Mouse (Mus musculus): ENCODE measurements around the gene Sipa1l2. TPM values are rescaled to one million over a fixed set of nuclear protein-coding genes. Genes with fewer than 3 reads are reported as not detected.

Sipa1l2 gene
- polyA plus RNA-seq, 1 experiment from 2014 or later = 8.2 TPM

GRCm38 (mm10) chr8:125603312-125603840 is 33.8 kb upstream of the Sipa1l2 start:
- Histone ChIP-seq H3K4me3 (replicated peaks; ENCODE audit: low read depth, low read length) (no peak overlapping the region), H3K9ac (ENCODE audit: low read depth, low read length) (no peak overlapping the region), H3K27me3 (ENCODE audit: insufficient read depth, low read length) (no peaks in the 10 kb centered on the region), H3K9me3 (replicated peaks; ENCODE audit: low read length) (no peaks in the 10 kb centered on the region), H3K4me1 (replicated peaks; ENCODE audit: insufficient read depth, low read length) (no peaks in the 10 kb centered on the region), H3K4me2 (ENCODE audit: low read length) (no peak overlapping the region), H3K27ac (no peak overlapping the region), H3K36me3 (ENCODE audit: insufficient read depth, low read length) (no peaks in the 10 kb centered on the region)
- ATAC-seq (replicated peaks; ENCODE audit: low FRiP score, low read depth) (no peak), DNase-seq (ENCODE audit: low spot score) (no peak)
- no peak for TF ChIP-seq CTCF (IDR thresholded peaks at IDR 0.05; ENCODE audit: low read depth)
- 92% methylated on average over 8 of the region's 8 CpGs for WGBS

DNA sequence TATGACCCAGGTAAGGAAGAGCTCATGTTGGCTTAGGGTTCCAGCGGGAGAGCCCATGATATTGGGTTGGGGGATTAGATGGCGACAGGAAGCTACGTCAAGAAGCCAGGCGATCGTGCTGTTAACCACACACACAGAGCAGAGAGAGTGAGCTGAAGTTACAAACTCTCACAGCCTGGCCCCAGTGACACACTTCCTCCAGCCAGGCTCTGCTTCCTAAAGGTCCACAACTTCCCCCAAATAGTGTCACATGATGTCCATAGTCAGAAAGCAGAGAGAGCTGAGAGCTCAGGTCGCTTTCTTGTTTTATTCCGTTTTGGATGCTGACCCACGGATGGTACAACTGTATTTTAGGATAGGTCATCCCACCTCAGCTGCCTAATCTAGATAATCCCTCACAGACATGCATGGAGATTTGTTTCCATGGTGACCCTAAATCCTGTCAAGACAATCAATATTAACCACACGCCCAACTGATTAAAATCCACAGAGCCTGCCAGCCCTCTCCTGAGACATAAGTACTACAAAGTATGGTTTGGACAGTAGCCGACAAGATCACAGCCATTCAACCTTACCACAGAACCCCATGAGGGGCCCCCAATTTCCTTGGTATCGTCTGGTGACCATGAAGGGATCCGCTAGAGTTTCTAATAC is 30.6 kb upstream of the Sipa1l2 start:
- DNase-seq (ENCODE audit: low spot score) (no peak), ATAC-seq (replicated peaks; ENCODE audit: low FRiP score, low read depth) (no peak)
- no peaks in the 10 kb centered on the region for H3K9me3 ChIP-seq (replicated peaks; ENCODE audit: low read length)
- H3K4me3 ChIP-seq (replicated peaks; ENCODE audit: low read depth, low read length) = no peak overlapping the region
- no peaks in the 10 kb centered on the region for H3K27me3 ChIP-seq (ENCODE audit: insufficient read depth, low read length)
- H3K4me1 ChIP-seq (replicated peaks; ENCODE audit: insufficient read depth, low read length) = no peaks in the 10 kb centered on the region
- 83% methylated on average over 12 of the region's 12 CpGs for WGBS
- TF ChIP-seq CTCF (IDR thresholded peaks at IDR 0.05; ENCODE audit: low read depth) = no peak
- no peak overlapping the region for H3K9ac ChIP-seq (ENCODE audit: low read depth, low read length)
- no peak overlapping the region for H3K27ac ChIP-seq
- H3K36me3 ChIP-seq (ENCODE audit: insufficient read depth, low read length) = no peaks in the 10 kb centered on the region
- no peak overlapping the region for H3K4me2 ChIP-seq (ENCODE audit: low read length)

DNA sequence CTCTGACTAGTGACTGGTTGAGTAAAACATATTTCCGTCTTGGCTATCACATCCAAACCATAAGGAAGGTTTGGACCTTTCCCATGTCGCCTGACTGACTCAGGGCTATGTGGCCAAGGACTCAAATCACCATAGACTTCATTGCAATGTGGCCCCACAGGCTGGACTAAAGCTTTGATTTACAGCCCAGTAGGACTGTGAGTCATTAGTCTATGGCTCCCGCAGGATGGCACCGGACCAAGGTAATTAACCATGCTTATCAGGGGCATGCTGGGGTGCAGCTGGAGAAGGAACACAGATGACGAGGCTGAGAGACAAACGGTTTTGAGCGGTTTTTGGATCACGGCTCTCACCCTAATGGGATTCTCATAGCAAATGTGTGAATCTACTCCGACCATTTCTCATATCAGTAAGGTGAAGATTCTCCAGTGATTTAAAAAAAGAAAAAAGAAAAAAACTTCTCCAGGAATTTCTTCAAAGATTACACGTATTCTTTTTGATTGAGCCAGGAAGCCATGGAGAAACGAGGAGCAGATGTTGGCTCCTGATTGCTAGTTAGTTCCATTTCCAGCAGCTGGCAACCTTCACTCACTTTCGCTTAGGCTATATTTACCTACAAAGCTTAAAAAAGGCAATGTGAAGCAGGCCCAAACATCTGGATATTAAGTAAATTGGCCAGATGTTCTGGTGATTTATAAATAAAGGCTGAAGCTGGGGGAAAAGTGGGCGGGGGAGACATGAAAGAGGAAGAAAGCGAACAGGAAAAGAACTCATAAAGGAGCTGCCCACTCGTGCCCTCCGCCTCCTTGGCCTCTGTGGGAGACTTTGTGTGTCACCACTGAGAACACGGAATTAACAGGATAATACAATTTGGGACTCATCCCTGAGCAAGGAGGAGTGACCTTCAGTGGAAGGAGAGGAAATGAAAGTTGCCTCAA is 26.2 kb upstream of the Sipa1l2 start:
- no peak overlapping the region for H3K9ac ChIP-seq (ENCODE audit: low read depth, low read length)
- H3K36me3 ChIP-seq (ENCODE audit: insufficient read depth, low read length) = no peaks in the 10 kb centered on the region
- 30% methylated on average over 17 of the region's 17 CpGs for WGBS
- H3K27me3 ChIP-seq (ENCODE audit: insufficient read depth, low read length) = no peaks in the 10 kb centered on the region
- no peak for ATAC-seq (replicated peaks; ENCODE audit: low FRiP score, low read depth)
- no peak for TF ChIP-seq CTCF (IDR thresholded peaks at IDR 0.05; ENCODE audit: low read depth)
- H3K4me3 ChIP-seq (replicated peaks; ENCODE audit: low read depth, low read length) = no peak overlapping the region
- 0 out of 2 replicates have a peak, but pooled peaks cover 4% of the 10 kb centered on the region for H3K4me1 ChIP-seq (replicated peaks; ENCODE audit: insufficient read depth, low read length)
- H3K27ac ChIP-seq = no peak overlapping the region
- no peak overlapping the region for H3K4me2 ChIP-seq (ENCODE audit: low read length)
- no peaks in the 10 kb centered on the region for H3K9me3 ChIP-seq (replicated peaks; ENCODE audit: low read length)
- peak; percentile 41 for DNase-seq (ENCODE audit: low spot score)

DNA sequence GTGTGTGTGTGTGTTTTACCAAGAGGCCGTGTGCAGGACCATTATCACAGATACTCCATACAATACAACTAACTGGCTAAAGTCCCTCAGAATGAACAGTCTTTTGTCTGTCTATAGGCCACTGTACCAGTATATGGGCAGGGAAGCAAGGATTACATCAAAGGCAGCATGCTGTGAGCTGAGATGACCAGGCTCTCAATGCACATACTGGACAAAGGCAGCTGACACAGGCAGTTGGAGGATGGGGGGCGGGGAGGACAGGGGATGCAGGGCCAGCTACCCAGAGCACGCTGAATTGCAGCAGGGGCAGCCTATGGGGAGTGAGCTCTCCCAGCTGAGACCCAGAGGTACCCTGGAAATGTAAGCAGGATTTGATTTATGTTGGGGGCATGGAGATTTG is 20.8 kb upstream of the Sipa1l2 start:
- ATAC-seq (replicated peaks; ENCODE audit: low FRiP score, low read depth) (no peak), DNase-seq (ENCODE audit: low spot score) (no peak)
- Histone ChIP-seq H3K27ac (no peak overlapping the region), H3K9ac (ENCODE audit: low read depth, low read length) (no peak overlapping the region), H3K9me3 (replicated peaks; ENCODE audit: low read length) (no peaks in the 10 kb centered on the region), H3K4me2 (ENCODE audit: low read length) (no peak overlapping the region; the same call in 1 of the 2 replicates), H3K4me3 (replicated peaks; ENCODE audit: low read depth, low read length) (no peak overlapping the region), H3K4me1 (replicated peaks; ENCODE audit: insufficient read depth, low read length) (0 out of 2 replicates have a peak, but pooled peaks cover 9% of the 10 kb centered on the region), H3K36me3 (ENCODE audit: insufficient read depth, low read length) (no peaks in the 10 kb centered on the region), H3K27me3 (ENCODE audit: insufficient read depth, low read length) (no peaks in the 10 kb centered on the region; the same call in 1 of the 2 replicates)
- 46% methylated on average over 3 of the region's 3 CpGs for WGBS
- TF ChIP-seq CTCF (IDR thresholded peaks at IDR 0.05; ENCODE audit: low read depth) = no peak

DNA sequence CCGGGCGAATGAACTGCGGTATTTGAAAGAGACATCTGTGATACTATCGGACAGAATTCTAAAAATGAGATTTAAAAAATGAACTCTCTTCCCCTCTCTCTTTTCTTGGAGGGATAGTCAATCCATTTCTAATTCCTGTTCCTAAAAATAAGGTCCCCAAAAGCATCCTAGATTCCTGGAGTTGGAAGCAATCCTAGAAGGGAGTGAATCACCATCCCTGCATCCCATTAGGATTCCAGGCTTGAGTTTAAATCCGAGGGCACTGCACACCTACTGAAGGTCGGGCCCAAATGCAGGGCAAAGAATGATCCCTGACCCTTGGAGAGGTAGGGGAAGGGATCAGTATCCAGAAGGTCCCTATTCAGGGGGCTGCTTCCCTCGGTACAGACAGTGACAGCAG is 17.0 kb upstream of the Sipa1l2 start:
- Histone ChIP-seq H3K4me1 (replicated peaks; ENCODE audit: insufficient read depth, low read length) (0 out of 2 replicates have a peak, but pooled peaks cover 9% of the 10 kb centered on the region), H3K4me3 (replicated peaks; ENCODE audit: low read depth, low read length) (no peak overlapping the region), H3K9me3 (replicated peaks; ENCODE audit: low read length) (no peaks in the 10 kb centered on the region), H3K36me3 (ENCODE audit: insufficient read depth, low read length) (no peaks in the 10 kb centered on the region), H3K27ac (no peak overlapping the region), H3K4me2 (ENCODE audit: low read length) (no peak overlapping the region), H3K9ac (ENCODE audit: low read depth, low read length) (no peak overlapping the region), H3K27me3 (ENCODE audit: insufficient read depth, low read length) (no peaks in the 10 kb centered on the region; the same call in 1 of the 2 replicates)
- ATAC-seq (replicated peaks; ENCODE audit: low FRiP score, low read depth) = no peak
- no peak for TF ChIP-seq CTCF (IDR thresholded peaks at IDR 0.05; ENCODE audit: low read depth)
- WGBS = 83% methylated on average over 7 of the region's 7 CpGs
- DNase-seq (ENCODE audit: low spot score) = no peak

DNA sequence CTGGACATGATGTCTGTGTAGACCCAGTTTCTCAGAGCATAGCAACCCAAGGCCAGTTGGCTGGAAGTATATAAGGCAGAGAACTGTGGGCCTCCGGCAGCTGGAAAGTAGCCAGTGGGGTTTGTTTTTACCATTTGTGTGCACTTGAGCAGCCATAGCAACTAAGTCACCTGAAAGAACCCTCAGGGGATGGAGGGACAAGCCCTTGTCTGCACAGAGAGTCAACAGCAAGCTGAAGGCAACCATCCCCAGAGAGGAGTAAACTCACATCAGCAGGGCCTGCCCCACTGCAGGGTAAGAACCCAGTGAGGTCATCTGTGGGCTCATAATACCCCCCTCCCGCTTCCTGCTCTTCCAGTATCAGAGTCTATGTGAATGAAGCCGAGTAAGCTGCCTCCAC is 14.7 kb upstream of the Sipa1l2 start:
- ATAC-seq (replicated peaks; ENCODE audit: low FRiP score, low read depth) = no peak
- no peak for DNase-seq (ENCODE audit: low spot score)

More for the DNA sequence above, 14.7 kb upstream of the Sipa1l2 start:
- no peaks in the 10 kb centered on the region for H3K36me3 ChIP-seq (ENCODE audit: insufficient read depth, low read length)
- no peak for TF ChIP-seq CTCF (IDR thresholded peaks at IDR 0.05; ENCODE audit: low read depth)
- H3K9me3 ChIP-seq (replicated peaks; ENCODE audit: low read length) = no peaks in the 10 kb centered on the region
- H3K4me3 ChIP-seq (replicated peaks; ENCODE audit: low read depth, low read length) = no peak overlapping the region
- WGBS = 60% methylated on average over 3 of the region's 3 CpGs
- H3K27ac ChIP-seq = no peak overlapping the region
- no peaks in the 10 kb centered on the region; the same call in 1 of the 2 replicates for H3K27me3 ChIP-seq (ENCODE audit: insufficient read depth, low read length)
- H3K4me2 ChIP-seq (ENCODE audit: low read length) = no peak overlapping the region
- no peaks in the 10 kb centered on the region for H3K4me1 ChIP-seq (replicated peaks; ENCODE audit: insufficient read depth, low read length)
- H3K9ac ChIP-seq (ENCODE audit: low read depth, low read length) = no peak overlapping the region
